Mouse (Mus musculus): ENCODE measurements at regions not wholly inside any gene's neighbourhood (a gene's known extent, or its start where the extent isn't known, plus 50 kb on each side); places are given as distances from the start of the nearest gene placed in this dataset.
"Not testable (repeated sequence)": the region's sequence is repeated elsewhere in the genome, so short reads cannot be mapped to it uniquely, and the experiment has no call there.

DNA sequence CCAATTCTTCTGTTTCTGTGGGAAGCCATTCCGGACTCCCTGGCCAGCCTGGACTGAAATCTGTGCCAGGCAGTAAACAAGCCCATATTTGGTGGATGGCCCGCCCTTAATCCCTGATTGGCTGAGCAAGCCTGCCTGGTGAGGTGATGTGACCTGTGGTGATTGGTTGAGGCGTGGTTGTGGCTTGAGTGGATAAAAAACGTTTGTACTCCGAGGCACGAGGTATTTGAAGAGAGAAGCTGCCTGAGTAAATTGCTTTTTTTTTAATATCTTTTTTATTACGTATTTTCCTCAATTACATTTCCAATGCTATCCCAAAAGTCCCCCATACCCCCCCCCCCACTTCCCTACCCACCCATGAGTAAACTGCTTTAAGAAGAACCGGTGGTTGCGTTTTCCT lies 1174.3 kb downstream of the Gm37988 start:
- DNase-seq (ENCODE audit: low read depth, low spot score), result not testable (repeated sequence)

DNA sequence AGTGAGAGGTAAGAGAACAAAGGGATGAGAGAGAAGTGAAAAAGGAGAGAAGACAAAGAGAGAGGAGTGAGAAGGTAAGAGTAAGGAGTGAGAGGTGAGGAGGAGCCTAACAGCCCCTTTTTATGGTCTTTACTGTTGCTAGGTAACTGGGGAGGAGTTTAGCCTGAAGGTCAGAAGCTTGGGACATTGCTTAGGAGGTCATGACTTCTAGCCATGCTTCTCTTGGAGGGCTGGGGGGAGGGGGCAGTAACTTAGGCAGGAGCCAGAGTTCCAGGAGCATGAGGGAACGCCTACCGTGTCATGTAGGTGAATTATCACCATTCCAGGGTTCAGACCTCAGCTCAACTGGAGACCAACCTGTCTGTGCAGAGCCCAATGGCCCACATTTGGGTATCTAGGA lies 1198.1 kb downstream of the Gm37988 start:
- DNase-seq (ENCODE audit: low read depth, low spot score), result peak; percentile 65
